Mouse (Mus musculus): ENCODE data around the gene Enoph1. TPM values are rescaled to one million over a fixed set of nuclear protein-coding genes. Genes with fewer than 3 reads are reported as not detected.

Enoph1 gene
- polyA plus RNA-seq, 1 experiment: 34.2 TPM

DNA sequence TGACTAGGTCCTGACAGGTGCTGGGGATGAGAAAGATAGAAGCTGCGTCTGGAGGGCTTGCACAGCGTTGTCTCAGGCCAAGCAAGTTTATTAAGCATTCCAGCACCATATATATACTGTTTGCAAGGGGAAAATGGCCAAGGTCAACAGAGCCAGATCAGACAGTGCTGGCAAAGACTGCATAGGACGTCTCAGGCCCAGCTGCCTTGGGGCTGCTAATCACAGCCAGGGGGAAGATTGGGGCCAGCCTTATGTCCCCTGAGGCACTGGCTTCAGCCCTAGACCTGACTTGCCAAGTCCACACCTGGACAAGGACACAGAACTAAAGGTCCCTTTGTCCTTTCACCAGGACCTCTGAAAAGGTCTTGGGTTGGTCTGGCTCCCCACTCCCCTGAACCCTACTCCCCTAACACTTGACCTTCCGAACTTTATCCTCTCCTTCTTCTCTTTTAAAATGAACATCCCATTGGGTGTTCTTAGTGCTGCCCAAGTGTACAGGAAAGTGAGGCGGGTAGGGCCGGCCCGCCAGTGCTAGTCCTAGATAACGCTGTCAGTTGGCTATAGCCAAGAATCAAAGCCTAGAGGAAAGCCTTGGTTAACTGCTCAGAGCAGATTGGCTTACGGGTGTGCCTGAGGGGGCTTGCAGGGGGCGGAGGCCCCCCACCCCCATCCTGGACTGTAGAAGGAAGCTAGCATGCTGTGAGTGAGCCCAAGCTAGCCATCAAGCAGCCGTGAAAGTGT lies 15.2 kb downstream of the Enoph1 start:
- no peak overlapping the region for H3K4me3 ChIP-seq (ENCODE audit: control insufficient read depth, insufficient read depth, low read length)
- H3K27me3 ChIP-seq (ENCODE audit: control insufficient read depth, insufficient read depth, low read length): no peaks in the 10 kb centered on the region
- TF ChIP-seq CTCF (IDR thresholded peaks at IDR 0.05; ENCODE audit: borderline replicate concordance, control insufficient read depth, extremely low read depth, insufficient read depth, low read length, poor library complexity) (no peak), POLR2A (IDR thresholded peaks at IDR 0.05; ENCODE audit: control insufficient read depth, extremely low read depth, insufficient read depth, low read length, poor library complexity) (no peak)
- no peaks in the 10 kb centered on the region for H3K4me1 ChIP-seq (replicated peaks; ENCODE audit: control insufficient read depth, insufficient read depth, low read length)
- H3K27ac ChIP-seq (ENCODE audit: control insufficient read depth, insufficient read depth, low read length): no peak overlapping the region
- 91% methylated on average over 11 of the region's 11 CpGs for WGBS
- H3K36me3 ChIP-seq (ENCODE audit: control insufficient read depth, insufficient read depth, low read length): no peaks in the 10 kb centered on the region
- DNase-seq: no peak

- H3K27me3 ChIP-seq (ENCODE audit: control insufficient read depth, insufficient read depth, low read length): no peaks in the 10 kb centered on the region
- WGBS: 94% methylated on average over 5 of the region's 5 CpGs
- H3K4me3 ChIP-seq (ENCODE audit: control insufficient read depth, insufficient read depth, low read length): no peak overlapping the region
- TF ChIP-seq CTCF (IDR thresholded peaks at IDR 0.05; ENCODE audit: borderline replicate concordance, control insufficient read depth, extremely low read depth, insufficient read depth, low read length, poor library complexity) (no peak), POLR2A (IDR thresholded peaks at IDR 0.05; ENCODE audit: control insufficient read depth, extremely low read depth, insufficient read depth, low read length, poor library complexity) (no peak)
- no peak for DNase-seq
- H3K36me3 ChIP-seq (ENCODE audit: control insufficient read depth, insufficient read depth, low read length): no peaks in the 10 kb centered on the region
- no peaks in the 10 kb centered on the region for H3K4me1 ChIP-seq (replicated peaks; ENCODE audit: control insufficient read depth, insufficient read depth, low read length)
- H3K27ac ChIP-seq (ENCODE audit: control insufficient read depth, insufficient read depth, low read length): no peak overlapping the region
Observed at GRCm38 (mm10) chr5:100055866-100056369, 16.1 kb downstream of the Enoph1 start.

DNA sequence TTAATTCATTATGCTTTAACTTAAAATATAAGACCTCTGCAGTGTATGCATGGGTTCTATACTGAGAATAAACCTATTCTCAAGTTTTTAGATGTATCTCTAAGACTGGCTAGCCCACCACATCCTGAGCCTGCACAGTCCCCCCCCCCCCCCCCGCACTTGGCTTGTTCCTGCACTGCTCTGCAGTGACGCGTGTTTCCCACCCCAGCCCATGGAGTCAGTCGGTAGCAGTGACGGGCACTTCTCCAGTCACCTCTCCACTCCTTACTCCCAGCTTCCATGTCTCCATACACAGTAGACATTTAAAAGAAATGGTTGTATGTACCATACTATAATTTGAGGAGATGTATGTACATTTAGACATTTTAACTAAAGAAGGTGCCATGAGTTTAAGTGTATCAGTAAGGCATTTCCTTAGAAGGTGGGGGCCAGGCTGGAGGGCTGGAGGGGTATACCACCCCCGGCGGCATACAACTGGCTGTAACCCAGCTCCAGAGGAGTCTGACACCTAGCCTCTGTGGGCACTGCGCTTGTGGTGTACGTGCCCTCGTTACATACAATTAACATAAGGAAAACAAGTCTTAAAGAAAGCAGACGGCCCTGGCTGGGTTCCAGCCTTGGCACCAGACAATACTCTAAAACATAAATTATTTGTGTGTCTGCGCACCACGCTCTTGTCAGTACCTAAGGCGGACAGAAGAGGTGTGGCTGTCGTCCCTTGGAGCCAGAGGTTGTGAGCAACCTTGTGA lies 17.9 kb downstream of the Enoph1 start:
- no peak overlapping the region for H3K4me3 ChIP-seq (ENCODE audit: control insufficient read depth, insufficient read depth, low read length)
- no peaks in the 10 kb centered on the region for H3K4me1 ChIP-seq (replicated peaks; ENCODE audit: control insufficient read depth, insufficient read depth, low read length)
- H3K36me3 ChIP-seq (ENCODE audit: control insufficient read depth, insufficient read depth, low read length): peaks cover 9% of the 10 kb centered on the region
- no peaks in the 10 kb centered on the region for H3K27me3 ChIP-seq (ENCODE audit: control insufficient read depth, insufficient read depth, low read length)
- WGBS: 95% methylated on average over 14 of the region's 15 CpGs
- no peak overlapping the region for H3K27ac ChIP-seq (ENCODE audit: control insufficient read depth, insufficient read depth, low read length)
- TF ChIP-seq POLR2A (IDR thresholded peaks at IDR 0.05; ENCODE audit: control insufficient read depth, extremely low read depth, insufficient read depth, low read length, poor library complexity): no peak
- no peak for TF ChIP-seq CTCF (IDR thresholded peaks at IDR 0.05; ENCODE audit: borderline replicate concordance, control insufficient read depth, extremely low read depth, insufficient read depth, low read length, poor library complexity)
- no peak for DNase-seq

- no peak overlapping the region; the same call in 1 of the 2 replicates for H3K27ac ChIP-seq (ENCODE audit: control insufficient read depth, insufficient read depth, low read length)
- no peaks in the 10 kb centered on the region for H3K4me1 ChIP-seq (replicated peaks; ENCODE audit: control insufficient read depth, insufficient read depth, low read length)
- 92% methylated on average over 6 of the region's 6 CpGs for WGBS
- no peak for TF ChIP-seq CTCF (IDR thresholded peaks at IDR 0.05; ENCODE audit: borderline replicate concordance, control insufficient read depth, extremely low read depth, insufficient read depth, low read length, poor library complexity)
- TF ChIP-seq POLR2A (IDR thresholded peaks at IDR 0.05; ENCODE audit: control insufficient read depth, extremely low read depth, insufficient read depth, low read length, poor library complexity): no peak
- H3K4me3 ChIP-seq (ENCODE audit: control insufficient read depth, insufficient read depth, low read length): no peak overlapping the region
- peaks cover 11% of the 10 kb centered on the region for H3K36me3 ChIP-seq (ENCODE audit: control insufficient read depth, insufficient read depth, low read length)
- no peak for DNase-seq
- H3K27me3 ChIP-seq (ENCODE audit: control insufficient read depth, insufficient read depth, low read length): no peaks in the 10 kb centered on the region
Observed at GRCm38 (mm10) chr5:100058729-100059128, 18.9 kb downstream of the Enoph1 start.

- peaks cover 12% of the 10 kb centered on the region for H3K36me3 ChIP-seq (ENCODE audit: control insufficient read depth, insufficient read depth, low read length)
- no peaks in the 10 kb centered on the region for H3K4me1 ChIP-seq (replicated peaks; ENCODE audit: control insufficient read depth, insufficient read depth, low read length)
- no peak overlapping the region for H3K4me3 ChIP-seq (ENCODE audit: control insufficient read depth, insufficient read depth, low read length)
- TF ChIP-seq CTCF (IDR thresholded peaks at IDR 0.05; ENCODE audit: borderline replicate concordance, control insufficient read depth, extremely low read depth, insufficient read depth, low read length, poor library complexity) (no peak), POLR2A (IDR thresholded peaks at IDR 0.05; ENCODE audit: control insufficient read depth, extremely low read depth, insufficient read depth, low read length, poor library complexity) (no peak)
- no peak for DNase-seq
- H3K27ac ChIP-seq (ENCODE audit: control insufficient read depth, insufficient read depth, low read length): no peak overlapping the region
- WGBS: 89% methylated on average over 6 of the region's 6 CpGs
- H3K27me3 ChIP-seq (ENCODE audit: control insufficient read depth, insufficient read depth, low read length): no peaks in the 10 kb centered on the region
Observed at GRCm38 (mm10) chr5:100059326-100059725, 19.5 kb downstream of the Enoph1 start.

DNA sequence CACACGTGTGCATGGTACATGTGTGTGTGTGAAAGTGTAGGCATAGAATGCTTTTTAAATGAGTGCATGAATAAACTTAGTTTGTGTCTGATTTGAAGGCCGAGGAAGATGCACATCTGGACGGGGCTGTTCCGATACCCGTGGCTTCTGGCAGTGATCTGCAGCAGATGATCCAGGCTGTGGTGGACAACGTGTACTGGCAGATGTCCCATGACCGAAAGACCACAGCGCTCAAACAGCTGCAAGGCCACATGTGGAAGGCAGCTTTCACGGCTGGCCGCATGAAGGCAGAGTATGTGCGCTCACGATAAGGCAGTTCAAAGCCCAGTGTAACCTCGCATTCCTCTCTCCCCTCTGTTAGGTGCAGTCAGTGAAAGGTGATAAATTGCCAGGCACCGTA lies 21.1 kb downstream of the Enoph1 start:
- Histone ChIP-seq H3K4me3 (ENCODE audit: control insufficient read depth, insufficient read depth, low read length) (no peak overlapping the region), H3K27ac (ENCODE audit: control insufficient read depth, insufficient read depth, low read length) (no peak overlapping the region), H3K4me1 (replicated peaks; ENCODE audit: control insufficient read depth, insufficient read depth, low read length) (no peaks in the 10 kb centered on the region), H3K36me3 (ENCODE audit: control insufficient read depth, insufficient read depth, low read length) (peaks cover 12% of the 10 kb centered on the region), H3K27me3 (ENCODE audit: control insufficient read depth, insufficient read depth, low read length) (no peaks in the 10 kb centered on the region)
- DNase-seq: no peak
- TF ChIP-seq CTCF (IDR thresholded peaks at IDR 0.05; ENCODE audit: borderline replicate concordance, control insufficient read depth, extremely low read depth, insufficient read depth, low read length, poor library complexity) (no peak), POLR2A (IDR thresholded peaks at IDR 0.05; ENCODE audit: control insufficient read depth, extremely low read depth, insufficient read depth, low read length, poor library complexity) (no peak)
- WGBS: 97% methylated on average over 14 of the region's 14 CpGs
